Mouse (Mus musculus): ENCODE measurements around the gene Pgbd5.

DNA sequence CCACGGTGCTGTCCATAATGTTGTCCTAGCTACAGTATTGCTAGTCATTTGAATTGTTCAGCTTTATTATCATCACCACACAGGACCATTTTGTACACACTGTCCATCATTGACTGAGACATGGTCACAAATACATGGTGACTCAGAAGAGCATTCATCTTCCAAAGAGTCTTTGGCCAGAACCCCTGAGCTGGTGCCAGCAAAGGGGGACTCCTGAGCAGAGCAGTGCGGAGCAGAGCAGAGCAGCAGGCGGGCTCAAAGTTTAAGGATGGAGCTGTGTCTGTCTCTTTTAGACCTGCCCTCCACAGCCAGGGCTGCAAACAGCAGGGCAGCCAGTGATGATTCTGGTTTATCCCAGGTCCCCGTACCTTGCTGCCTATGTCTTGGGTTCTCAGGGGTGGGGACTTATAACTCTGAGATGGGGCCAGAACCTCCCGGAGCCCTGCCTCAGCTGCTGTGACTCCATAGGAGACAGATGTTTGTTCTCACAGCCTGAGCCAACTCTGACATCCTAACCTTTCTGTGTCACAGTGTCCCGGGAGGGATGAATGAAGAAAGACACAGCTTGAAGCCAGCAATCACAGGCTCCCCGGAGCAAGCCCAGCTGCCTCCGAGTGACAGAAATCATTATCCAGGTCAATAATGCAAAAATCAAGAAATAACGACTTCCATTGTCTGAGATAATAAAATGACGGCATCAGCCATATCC, 9.7 kb upstream of the Pgbd5 start:
- TF ChIP-seq CTCF (IDR thresholded peaks at IDR 0.05; ENCODE audit: extremely low read depth, insufficient read depth, low read length) (no peak), POLR2A (IDR thresholded peaks at IDR 0.05; ENCODE audit: extremely low read depth, insufficient read depth, low read length) (no peak)
